Mouse (Mus musculus): Measurements from ENCODE around the gene Ppp2ca. TPM values are rescaled to one million over a fixed set of nuclear protein-coding genes. Genes with fewer than 3 reads are reported as not detected.
A peak's percentile ranks its signal among the peaks of the same experiment; 100 is the strongest.
"Not testable (repeated sequence)": the region's sequence is repeated elsewhere in the genome, so short reads cannot be mapped to it uniquely, and the experiment has no call there.

Ppp2ca gene
- total RNA-seq, 1 experiment from 2014 or later = 75.1 TPM

GRCm38 (mm10) chr11:52094568-52094967 lies 3.9 kb upstream of the Ppp2ca start:
- peak; percentile 34 for DNase-seq

GRCm38 (mm10) chr11:52097016-52097415 lies 1.5 kb upstream of the Ppp2ca start:
- no peak for DNase-seq

GRCm38 (mm10) chr11:52097596-52097995 lies 885 bp upstream of the Ppp2ca start:
- peak; percentile 58 for DNase-seq

- DNase-seq = peak; percentile 86
Observed at GRCm38 (mm10) chr11:52099031-52099761, 715 bp downstream of the Ppp2ca start.

GRCm38 (mm10) chr11:52099771-52100219 lies 1.3 kb downstream of the Ppp2ca start:
- peak; percentile 52 for DNase-seq

- DNase-seq = no peak
Observed at GRCm38 (mm10) chr11:52102977-52103376, 4.5 kb downstream of the Ppp2ca start.

- no peak for DNase-seq
Observed at GRCm38 (mm10) chr11:52105503-52105902, 7.0 kb downstream of the Ppp2ca start.

GRCm38 (mm10) chr11:52106037-52106436 lies 7.6 kb downstream of the Ppp2ca start:
- no peak for DNase-seq

GRCm38 (mm10) chr11:52106438-52106837 lies 8.0 kb downstream of the Ppp2ca start:
- DNase-seq = no peak

GRCm38 (mm10) chr11:52108796-52109195 lies 10.3 kb downstream of the Ppp2ca start:
- no peak for DNase-seq

GRCm38 (mm10) chr11:52109421-52109820 lies 10.9 kb downstream of the Ppp2ca start:
- DNase-seq = no peak

GRCm38 (mm10) chr11:52115479-52115878 lies 17.0 kb downstream of the Ppp2ca start:
- DNase-seq = no peak

GRCm38 (mm10) chr11:52116117-52116516 lies 17.6 kb downstream of the Ppp2ca start:
- not testable (repeated sequence) for DNase-seq

GRCm38 (mm10) chr11:52117156-52117555 lies 18.7 kb downstream of the Ppp2ca start:
- no peak for DNase-seq

- not testable (repeated sequence) for DNase-seq
Observed at GRCm38 (mm10) chr11:52120415-52120814, 21.9 kb downstream of the Ppp2ca start.

GRCm38 (mm10) chr11:52122045-52122444 lies 23.6 kb downstream of the Ppp2ca start:
- no peak for DNase-seq

GRCm38 (mm10) chr11:52124468-52124867 lies 26.0 kb downstream of the Ppp2ca start:
- no peak for DNase-seq

- DNase-seq = no peak
Observed at GRCm38 (mm10) chr11:52127169-52127568, 28.7 kb downstream of the Ppp2ca start.

GRCm38 (mm10) chr11:52127760-52128159 lies 29.3 kb downstream of the Ppp2ca start:
- no peak for DNase-seq

- peak; percentile 15 for DNase-seq
Observed at GRCm38 (mm10) chr11:52128316-52129061, 30.0 kb downstream of the Ppp2ca start.

GRCm38 (mm10) chr11:52129171-52129570 lies 30.7 kb downstream of the Ppp2ca start:
- peak; percentile 29 for DNase-seq

- DNase-seq = peak; percentile 37
Observed at GRCm38 (mm10) chr11:52129621-52130450, 31.4 kb downstream of the Ppp2ca start.
